Mouse (Mus musculus): ENCODE measurements at regions not wholly inside any gene's neighbourhood (a gene's known extent, or its start where the extent isn't known, plus 50 kb on each side); places are given as distances from the start of the nearest gene placed in this dataset.
"Not testable (repeated sequence)": the region's sequence is repeated elsewhere in the genome, so short reads cannot be mapped to it uniquely, and the experiment has no call there.

GRCm38 (mm10) chr17:50346451-50347192 lies 53.2 kb upstream of the Dazl start:
- no peak for ATAC-seq (ENCODE audit: extremely low read depth, insufficient number of reproducible peaks, low FRiP score, poor library complexity, severe bottlenecking)
- no peak for TF ChIP-seq TAL1 (conservative IDR thresholded peaks at IDR 0.05; ENCODE audit: low read depth, low read length)
- TF ChIP-seq GATA2 (IDR thresholded peaks at IDR 0.05; ENCODE audit: borderline replicate concordance, low read depth, low read length) = no peak
- no peak for TF ChIP-seq POLR2AphosphoS5 (IDR thresholded peaks at IDR 0.05; ENCODE audit: insufficient replicate concordance, low read depth, low read length)
- no peak for TF ChIP-seq CTCF (IDR thresholded peaks at IDR 0.05; ENCODE audit: low read depth, low read length)
- TF ChIP-seq GATA1 (IDR thresholded peaks at IDR 0.05; ENCODE audit: borderline replicate concordance, low read length) = no peak
- H3K4me3 ChIP-seq (ENCODE audit: low read depth, low read length) = no peak overlapping the region
- H3K4me1 ChIP-seq (ENCODE audit: insufficient read depth, low read depth, low read length) = no peaks in the 10 kb centered on the region
- H3K9me3 ChIP-seq (replicated peaks) = peaks cover 40% of the 10 kb centered on the region
- no peaks in the 10 kb centered on the region for H3K27me3 ChIP-seq (ENCODE audit: insufficient read depth, low read length)
- no peaks in the 10 kb centered on the region for H3K36me3 ChIP-seq (replicated peaks)
- DNase-seq (ENCODE audit: low spot score) = no peak

GRCm38 (mm10) chr17:50353818-50354217 lies 60.4 kb upstream of the Dazl start:
- peaks cover 37% of the 10 kb centered on the region for H3K9me3 ChIP-seq (replicated peaks)
- not testable (repeated sequence) for H3K4me1 ChIP-seq (ENCODE audit: insufficient read depth, low read depth, low read length); H3K4me3 ChIP-seq (ENCODE audit: low read depth, low read length); DNase-seq (ENCODE audit: low spot score); ATAC-seq (ENCODE audit: extremely low read depth, insufficient number of reproducible peaks, low FRiP score, poor library complexity, severe bottlenecking); H3K27me3 ChIP-seq (ENCODE audit: insufficient read depth, low read length); H3K36me3 ChIP-seq (replicated peaks)

GRCm38 (mm10) chr17:50354357-50354756 lies 60.9 kb upstream of the Dazl start:
- TF ChIP-seq CTCF (IDR thresholded peaks at IDR 0.05; ENCODE audit: low read depth, low read length) (no peak), POLR2AphosphoS5 (IDR thresholded peaks at IDR 0.05; ENCODE audit: insufficient replicate concordance, low read depth, low read length) (no peak), GATA1 (IDR thresholded peaks at IDR 0.05; ENCODE audit: borderline replicate concordance, low read length) (no peak), TAL1 (conservative IDR thresholded peaks at IDR 0.05; ENCODE audit: low read depth, low read length) (no peak), GATA2 (IDR thresholded peaks at IDR 0.05; ENCODE audit: borderline replicate concordance, low read depth, low read length) (no peak)
- ATAC-seq (ENCODE audit: extremely low read depth, insufficient number of reproducible peaks, low FRiP score, poor library complexity, severe bottlenecking) (no peak), DNase-seq (ENCODE audit: low spot score) (no peak)
- Histone ChIP-seq H3K9me3 (replicated peaks) (peaks cover 37% of the 10 kb centered on the region), H3K4me1 (ENCODE audit: insufficient read depth, low read depth, low read length) (no peaks in the 10 kb centered on the region), H3K27me3 (ENCODE audit: insufficient read depth, low read length) (no peaks in the 10 kb centered on the region), H3K36me3 (replicated peaks) (no peaks in the 10 kb centered on the region), H3K4me3 (ENCODE audit: low read depth, low read length) (no peak overlapping the region)

- no peak overlapping the region for H3K4me3 ChIP-seq (ENCODE audit: low read depth, low read length)
- TF ChIP-seq GATA2 (IDR thresholded peaks at IDR 0.05; ENCODE audit: borderline replicate concordance, low read depth, low read length) (no peak), POLR2AphosphoS5 (IDR thresholded peaks at IDR 0.05; ENCODE audit: insufficient replicate concordance, low read depth, low read length) (no peak), GATA1 (IDR thresholded peaks at IDR 0.05; ENCODE audit: borderline replicate concordance, low read length) (no peak), CTCF (IDR thresholded peaks at IDR 0.05; ENCODE audit: low read depth, low read length) (no peak), TAL1 (conservative IDR thresholded peaks at IDR 0.05; ENCODE audit: low read depth, low read length) (no peak)
- H3K9me3 ChIP-seq (replicated peaks) = peaks cover 70% of the 10 kb centered on the region
- no peaks in the 10 kb centered on the region for H3K27me3 ChIP-seq (ENCODE audit: insufficient read depth, low read length)
- H3K4me1 ChIP-seq (ENCODE audit: insufficient read depth, low read depth, low read length) = no peaks in the 10 kb centered on the region
- H3K36me3 ChIP-seq (replicated peaks) = no peaks in the 10 kb centered on the region
- ATAC-seq (ENCODE audit: extremely low read depth, insufficient number of reproducible peaks, low FRiP score, poor library complexity, severe bottlenecking) (no peak), DNase-seq (ENCODE audit: low spot score) (no peak)
Observed at GRCm38 (mm10) chr17:50361657-50362233, 68.3 kb upstream of the Dazl start.

GRCm38 (mm10) chr17:50365396-50365795 lies 72.0 kb upstream of the Dazl start:
- peaks cover 71% of the 10 kb centered on the region for H3K9me3 ChIP-seq (replicated peaks)
- no peaks in the 10 kb centered on the region for H3K4me1 ChIP-seq (ENCODE audit: insufficient read depth, low read depth, low read length)
- TF ChIP-seq POLR2AphosphoS5 (IDR thresholded peaks at IDR 0.05; ENCODE audit: insufficient replicate concordance, low read depth, low read length) (no peak), CTCF (IDR thresholded peaks at IDR 0.05; ENCODE audit: low read depth, low read length) (no peak), GATA2 (IDR thresholded peaks at IDR 0.05; ENCODE audit: borderline replicate concordance, low read depth, low read length) (no peak), TAL1 (conservative IDR thresholded peaks at IDR 0.05; ENCODE audit: low read depth, low read length) (no peak), GATA1 (IDR thresholded peaks at IDR 0.05; ENCODE audit: borderline replicate concordance, low read length) (no peak)
- H3K27me3 ChIP-seq (ENCODE audit: insufficient read depth, low read length) = no peaks in the 10 kb centered on the region
- H3K4me3 ChIP-seq (ENCODE audit: low read depth, low read length) = no peak overlapping the region
- no peaks in the 10 kb centered on the region for H3K36me3 ChIP-seq (replicated peaks)
- no peak for ATAC-seq (ENCODE audit: extremely low read depth, insufficient number of reproducible peaks, low FRiP score, poor library complexity, severe bottlenecking)
- DNase-seq (ENCODE audit: low spot score) = no peak

GRCm38 (mm10) chr17:50366181-50366580 lies 72.7 kb upstream of the Dazl start:
- Histone ChIP-seq H3K4me1 (ENCODE audit: insufficient read depth, low read depth, low read length) (no peaks in the 10 kb centered on the region), H3K27me3 (ENCODE audit: insufficient read depth, low read length) (no peaks in the 10 kb centered on the region), H3K4me3 (ENCODE audit: low read depth, low read length) (no peak overlapping the region), H3K9me3 (replicated peaks) (peaks cover 67% of the 10 kb centered on the region), H3K36me3 (replicated peaks) (no peaks in the 10 kb centered on the region)
- ATAC-seq (ENCODE audit: extremely low read depth, insufficient number of reproducible peaks, low FRiP score, poor library complexity, severe bottlenecking) (no peak), DNase-seq (ENCODE audit: low spot score) (no peak)
- TF ChIP-seq CTCF (IDR thresholded peaks at IDR 0.05; ENCODE audit: low read depth, low read length) (no peak), GATA1 (IDR thresholded peaks at IDR 0.05; ENCODE audit: borderline replicate concordance, low read length) (no peak), GATA2 (IDR thresholded peaks at IDR 0.05; ENCODE audit: borderline replicate concordance, low read depth, low read length) (no peak), POLR2AphosphoS5 (IDR thresholded peaks at IDR 0.05; ENCODE audit: insufficient replicate concordance, low read depth, low read length) (no peak), TAL1 (conservative IDR thresholded peaks at IDR 0.05; ENCODE audit: low read depth, low read length) (no peak)

All from G1E (cell line).